Mouse (Mus musculus) monocyte, adult 2 months (primary cell): ENCODE measurements at regions not wholly inside any gene's neighbourhood (a gene's known extent, or its start where the extent isn't known, plus 50 kb on each side); places are given as distances from the start of the nearest gene placed in this dataset.

Experiments
- DNase-seq, 2 experiments: peaks; one replicate each; pipeline ENCODE4 v3.0.0; 2022; ENCODE audit warnings: low spot score in 2 of 2, low read depth in 1 of 2

DNA sequence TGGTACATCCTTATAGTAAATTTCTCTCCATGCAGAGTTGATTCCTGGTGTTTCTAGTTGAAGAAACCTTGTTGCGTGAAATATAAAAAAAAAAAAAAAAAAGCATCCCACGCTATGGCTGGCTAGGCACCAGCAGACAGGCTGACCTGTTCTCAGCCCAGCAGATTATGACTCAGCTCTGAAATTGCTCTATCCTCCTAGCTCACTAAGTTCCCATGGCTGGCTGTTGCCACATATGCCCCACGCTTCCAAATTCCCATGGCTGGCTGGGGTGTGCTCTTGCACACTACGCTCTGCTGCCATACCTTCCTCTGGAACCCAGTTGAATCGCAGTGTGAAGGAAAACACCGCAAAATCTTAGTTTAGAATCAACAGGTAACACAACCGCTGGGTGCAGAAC lies 270.1 kb downstream of the Mid1ip1 start:
- DNase-seq, result no peak

DNA sequence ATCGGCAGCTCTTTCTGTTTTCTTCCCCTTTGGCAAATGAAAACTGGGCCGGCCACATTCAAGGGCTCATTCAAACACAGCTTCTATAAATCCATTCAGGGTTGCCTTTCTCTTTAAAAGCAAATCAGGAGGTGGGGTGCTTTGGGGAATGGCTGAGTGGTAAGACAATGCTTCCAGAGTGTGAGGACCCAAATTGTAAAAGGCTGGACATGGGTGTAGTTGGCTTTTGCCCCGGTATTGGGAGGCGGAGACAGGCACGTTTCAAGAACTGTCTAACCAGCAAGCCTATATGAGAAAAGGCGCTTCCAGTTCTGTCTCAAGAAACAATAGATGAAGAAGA lies 277.0 kb downstream of the Mid1ip1 start:
- DNase-seq, result no peak

- DNase-seq, result no peak
Measured at GRCm38 (mm10) chrX:10992211-10993004, 277.6 kb downstream of the Mid1ip1 start.

- no peak for DNase-seq
Measured at GRCm38 (mm10) chrX:10993005-10993377, 278.2 kb downstream of the Mid1ip1 start.

- no peak for DNase-seq
Measured at GRCm38 (mm10) chrX:10994910-10995309, 280.1 kb downstream of the Mid1ip1 start.

DNA sequence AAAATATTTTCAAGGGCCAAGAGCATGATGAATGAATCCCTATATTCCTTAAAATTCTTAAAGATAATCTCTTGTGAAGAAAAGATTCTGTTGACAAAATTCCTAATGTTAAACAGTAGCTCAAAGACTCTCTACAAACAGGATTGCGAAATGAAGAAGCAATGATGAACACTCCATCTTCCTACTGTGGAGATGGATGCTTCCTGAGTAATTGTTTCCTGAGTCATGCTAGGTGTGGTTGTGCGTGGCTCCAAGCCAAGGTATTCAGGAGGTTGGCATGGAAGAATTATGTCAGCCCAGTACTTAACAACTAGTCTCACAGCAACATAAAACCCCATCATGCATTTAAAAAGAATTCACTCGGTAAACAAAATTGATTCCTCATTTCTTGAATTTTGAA lies 286.4 kb downstream of the Mid1ip1 start:
- DNase-seq, result no peak

GRCm38 (mm10) chrX:11039278-11039677 lies 259.8 kb upstream of the H2al1a start:
- no peak for DNase-seq

DNA sequence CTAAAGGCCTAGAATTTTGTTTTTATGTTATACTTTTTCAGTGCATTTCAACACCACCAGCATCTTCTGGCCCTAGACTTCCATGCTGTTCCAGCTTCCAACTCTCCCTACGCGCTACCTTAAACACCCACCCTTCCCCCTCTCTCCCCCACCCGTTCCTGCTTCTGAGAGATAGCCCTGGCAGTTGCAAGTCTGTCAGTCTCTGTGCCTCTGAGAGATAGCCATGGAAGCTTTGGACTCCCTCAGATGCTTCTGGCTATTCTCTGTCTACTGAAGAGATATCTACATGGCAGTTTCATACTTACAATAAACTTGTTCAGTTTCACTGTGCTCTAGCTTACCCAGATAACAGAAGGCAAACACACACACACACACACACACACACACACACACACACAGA lies 252.3 kb upstream of the H2al1a start:
- no peak for DNase-seq

DNA sequence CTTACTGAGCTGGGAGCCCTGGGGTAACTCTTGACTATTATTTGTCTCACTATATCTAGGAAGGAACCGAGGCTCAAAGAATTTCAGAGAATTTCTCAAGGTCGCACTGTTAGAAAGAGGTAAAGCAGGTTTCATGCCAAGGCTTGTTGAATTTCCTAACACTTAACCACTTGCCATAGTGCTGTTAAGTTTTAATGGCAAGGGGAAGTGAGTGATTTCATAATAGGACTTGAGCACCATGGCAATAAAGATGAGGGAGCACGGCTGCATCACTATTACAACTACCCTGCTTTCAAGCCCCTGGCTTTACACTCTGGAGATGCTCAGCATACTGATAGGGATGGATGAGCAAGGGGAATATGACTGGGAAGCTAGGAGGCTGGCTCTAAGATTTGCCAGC lies 216.9 kb upstream of the H2al1a start:
- no peak for DNase-seq

DNA sequence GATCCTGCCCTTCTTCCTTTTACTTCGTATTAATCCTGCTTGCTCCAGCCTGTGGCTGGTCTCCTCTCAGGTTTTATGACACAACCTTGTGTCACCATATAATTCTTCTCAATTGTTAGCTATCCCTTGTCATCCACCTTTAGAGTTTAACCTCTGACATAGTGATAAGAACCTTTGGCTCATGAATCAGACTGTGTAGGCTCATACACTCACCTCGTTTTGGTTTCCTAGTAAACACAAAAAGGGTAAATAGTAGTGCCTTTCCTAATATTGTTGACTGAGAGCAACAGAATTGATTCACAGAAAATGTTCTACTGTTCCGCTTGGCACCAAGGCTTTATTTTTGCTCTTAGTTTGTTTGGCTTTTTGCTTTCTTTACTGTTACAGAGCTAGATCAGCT lies 216.2 kb upstream of the H2al1a start:
- DNase-seq, result no peak

- DNase-seq, result no peak
Measured at GRCm38 (mm10) chrX:11086257-11087072, 212.6 kb upstream of the H2al1a start.

GRCm38 (mm10) chrX:11087913-11088312 lies 211.1 kb upstream of the H2al1a start:
- no peak for DNase-seq

- no peak for DNase-seq
Measured at GRCm38 (mm10) chrX:11088506-11088905, 210.6 kb upstream of the H2al1a start.

DNA sequence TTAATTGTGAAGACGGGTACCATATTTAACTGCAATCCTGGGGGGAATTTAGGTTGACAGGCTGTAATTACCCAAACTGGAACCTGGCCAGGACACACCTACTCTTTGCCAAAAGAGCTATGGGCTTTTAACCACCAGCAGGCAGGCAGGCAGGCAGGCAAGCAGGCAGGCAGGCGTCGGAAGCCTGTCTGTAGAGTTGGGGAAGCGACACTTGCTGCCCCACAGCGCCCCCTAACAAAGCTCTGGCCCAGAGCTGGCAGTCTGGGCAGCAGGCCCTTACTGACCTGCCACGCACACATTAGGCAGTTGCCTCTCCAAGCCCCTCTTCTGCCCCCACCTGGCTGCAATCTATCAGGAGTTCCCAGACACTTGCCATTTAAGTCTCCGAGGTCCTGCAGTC lies 208.6 kb upstream of the H2al1a start:
- DNase-seq, result no peak

DNA sequence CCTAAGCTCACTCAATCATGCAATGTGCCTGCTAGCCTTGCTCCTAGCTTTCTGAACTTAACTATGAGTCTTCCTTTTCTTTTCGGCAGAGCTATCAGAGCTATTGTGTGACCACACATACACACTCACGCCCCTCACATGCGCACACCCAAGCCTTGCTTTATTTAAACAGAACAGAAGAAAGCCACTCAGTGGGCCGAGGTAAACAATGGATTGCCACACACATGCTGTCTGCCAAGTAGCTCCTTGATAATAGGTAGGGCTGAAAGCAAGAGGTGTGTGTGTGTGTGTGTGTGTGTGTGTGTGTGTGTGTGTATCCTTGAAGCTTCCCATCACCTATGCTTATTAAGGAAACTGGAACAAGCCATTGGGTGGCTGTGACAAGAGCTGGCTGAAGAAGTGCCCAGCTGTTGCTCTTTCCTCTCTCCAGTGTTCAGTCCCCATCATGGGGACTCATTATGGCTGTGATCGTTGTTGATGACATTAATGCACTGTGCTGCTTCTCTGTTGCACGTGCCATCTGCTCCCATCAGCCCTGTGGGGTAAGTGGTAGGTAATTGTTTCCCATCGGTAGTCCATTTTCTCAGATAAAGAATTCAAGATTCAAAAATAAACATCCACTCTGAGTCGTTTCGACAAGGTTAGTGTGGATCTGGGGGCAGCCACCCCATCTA lies 201.3 kb upstream of the H2al1a start:
- no peak for DNase-seq

GRCm38 (mm10) chrX:11098366-11098765 lies 200.7 kb upstream of the H2al1a start:
- no peak for DNase-seq

DNA sequence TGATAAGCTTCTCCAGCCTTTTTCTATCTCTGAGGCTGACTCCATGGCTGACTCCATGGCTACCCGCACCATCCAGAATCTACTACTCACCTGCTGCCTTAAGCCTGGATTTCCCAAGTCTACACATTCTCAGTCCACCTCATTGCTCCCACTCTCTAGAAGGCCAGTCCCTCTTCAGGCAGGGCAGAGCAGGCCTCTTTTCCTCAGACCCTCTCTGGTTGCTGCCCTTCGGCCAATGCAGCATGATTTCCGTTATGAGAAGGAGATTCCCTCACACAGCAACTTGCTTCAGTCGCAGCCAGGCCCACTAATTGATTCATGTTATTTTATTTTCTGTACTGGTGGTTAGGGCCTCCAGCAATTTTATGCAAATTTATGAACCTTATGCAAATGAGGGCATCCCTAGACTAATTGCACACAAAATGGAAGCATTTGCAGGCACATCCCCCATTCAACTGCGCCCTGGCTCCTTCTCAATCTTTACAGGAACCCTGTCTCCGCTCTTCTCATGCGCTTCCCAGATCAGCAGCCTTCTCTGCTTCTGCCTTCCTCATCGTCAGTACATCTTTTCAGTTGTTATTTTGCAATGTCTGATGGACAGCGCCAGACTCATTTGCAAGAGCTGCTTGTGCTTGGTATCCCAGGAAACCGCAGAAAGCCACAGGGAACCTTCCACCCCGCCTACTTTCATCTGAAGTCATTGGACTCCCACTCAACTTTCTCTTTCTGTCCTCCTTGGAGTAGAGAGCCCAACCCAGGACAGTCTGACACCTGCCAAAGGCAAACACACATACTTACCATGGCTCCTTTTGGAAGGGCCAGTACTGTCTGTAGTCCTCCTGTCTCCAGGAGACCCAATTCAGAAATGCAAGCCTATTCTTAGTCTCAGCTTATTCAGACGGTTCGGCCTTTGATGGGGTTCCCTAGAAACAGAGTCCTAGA lies 199.6 kb upstream of the H2al1a start:
- DNase-seq, result no peak

GRCm38 (mm10) chrX:11100935-11101334 lies 198.1 kb upstream of the H2al1a start:
- DNase-seq, result no peak

- no peak for DNase-seq
Measured at GRCm38 (mm10) chrX:11131253-11131652, 167.8 kb upstream of the H2al1a start.

GRCm38 (mm10) chrX:11139971-11140421 lies 159.1 kb upstream of the H2al1a start:
- no peak for DNase-seq

GRCm38 (mm10) chrX:11141294-11141693 lies 157.8 kb upstream of the H2al1a start:
- DNase-seq, result no peak
